Comparison of ENCODE assay signal across 15 mouse cellular contexts in genomic region chr16:90592721-90593481, GRCm38 (mm10).
A peak's percentile ranks its signal among the peaks of the same experiment; 100 is the strongest.
DNase-seq lines count a peak whose midpoint lies in the region; TF ChIP-seq lines count a peak whose summit lies in the region.
"Had no signal": no experiment of that assay in that cellular context is flagged by ENCODE, and none has a peak within 500 bp of the region (broad histone marks: within the 10 kb centered on the region; RNA-seq: fewer than 3 reads in every experiment).

No protein-coding gene starts in this region.

- 0 out of 2 replicates have a peak, but pooled peaks cover 8% of the 10 kb centered on the region for H3K4me1 ChIP-seq in heart, embryonic 10.5 days
- H3K4me1 ChIP-seq: intestine, embryonic 15.5 days; neural tube, embryonic 13.5 days had no signal

- WGBS in heart, embryonic 10.5 days = 71% methylated on average over 6 of the region's 6 CpGs

- H3K27me3 ChIP-seq in heart, embryonic 10.5 days (ENCODE audit: insufficient read depth, poor library complexity, severe bottlenecking) = no peaks in the 10 kb centered on the region
- H3K27me3 ChIP-seq: intestine, embryonic 15.5 days; neural tube, embryonic 13.5 days had no signal

- DNase-seq in heart, embryonic 10.5 days (ENCODE audit: low spot score) = peak; percentile 70
- DNase-seq in heart, postnatal 36 days = no peak
- DNase-seq in left cerebral cortex, adult 2 months (ENCODE audit: extremely low spot score in 1 of 2, low spot score in 2 of 2) = no peak
- DNase-seq in left cerebral cortex, postnatal 10 days (ENCODE audit: extremely low spot score in 1 of 2, low spot score in 2 of 2) = no peak
- peak; percentile 23 for DNase-seq in right cerebral cortex, postnatal 25 days
- DNase-seq in right cerebral cortex, postnatal 4 days = no peak
- DNase-seq in testis, postnatal 14 days (ENCODE audit: low spot score) = no peak
- DNase-seq: adrenal gland, postnatal 25 days; cerebellum, adult 8-10 months; heart, postnatal 10 days; lung, postnatal 14 days; thymus, postnatal 25 days had no signal

- TF ChIP-seq CTCF in left cerebral cortex, adult 2 months (IDR thresholded peaks at IDR 0.05) = no peak

- no peak overlapping the region for H3K4me3 ChIP-seq in heart, embryonic 10.5 days
- no peak overlapping the region for H3K4me3 ChIP-seq in left cerebral cortex, adult 2 months
- H3K4me3 ChIP-seq: intestine, embryonic 15.5 days; neural tube, embryonic 13.5 days had no signal

- peak overlapping the region; percentile 49; the same call in 1 of the 2 replicates for H3K27ac ChIP-seq in heart, embryonic 10.5 days
- H3K27ac ChIP-seq in left cerebral cortex, adult 2 months = peak overlapping the region; percentile 50; the same call in 1 of the 2 replicates
- H3K27ac ChIP-seq: hindbrain, embryonic 14.5 days; intestine, embryonic 15.5 days; neural tube, embryonic 13.5 days had no signal

- intact Hi-C loops in heart, postnatal 36 days (cut with DNase I) = no loop called here
- intact Hi-C loops in left cerebral cortex, adult 2 months (cut with DNase I) = no loop called here
- intact Hi-C loops in left cerebral cortex, postnatal 10 days (cut with DNase I) = no loop called here

- H3K36me3 ChIP-seq in heart, embryonic 10.5 days = 0 out of 2 replicates have a peak, but pooled peaks cover 2% of the 10 kb centered on the region
- H3K36me3 ChIP-seq: intestine, embryonic 15.5 days; neural tube, embryonic 13.5 days had no signal

- H3K9me3 ChIP-seq in heart, embryonic 10.5 days = peaks cover 7% of the 10 kb centered on the region; the same call in 1 of the 2 replicates

Comparison
In these comparisons a context has a peak if more than half of its experiments do, and no peak if none do; other contexts are left out.
1. DNase-seq: peak in heart, embryonic 10.5 days (single experiment) and right cerebral cortex, postnatal 25 days (single experiment); none in heart, postnatal 36 days (0 of 2), left cerebral cortex, adult 2 months (0 of 2), left cerebral cortex, postnatal 10 days (0 of 2), right cerebral cortex, postnatal 4 days (single experiment) and testis, postnatal 14 days (single experiment).